Mouse (Mus musculus) CH12F3 (cell line): ENCODE measurements around the gene Micall2.

ENCODE experiments used
- in situ Hi-C: fragments of 300-500 bp; cut with MboI; formaldehyde crosslinking; loops from 2 replicates; pipeline ENCODE4 v1.14.3; 2020; ENCODE audit warnings: low sequenced_read_pairs

Micall2 gene

DNA sequence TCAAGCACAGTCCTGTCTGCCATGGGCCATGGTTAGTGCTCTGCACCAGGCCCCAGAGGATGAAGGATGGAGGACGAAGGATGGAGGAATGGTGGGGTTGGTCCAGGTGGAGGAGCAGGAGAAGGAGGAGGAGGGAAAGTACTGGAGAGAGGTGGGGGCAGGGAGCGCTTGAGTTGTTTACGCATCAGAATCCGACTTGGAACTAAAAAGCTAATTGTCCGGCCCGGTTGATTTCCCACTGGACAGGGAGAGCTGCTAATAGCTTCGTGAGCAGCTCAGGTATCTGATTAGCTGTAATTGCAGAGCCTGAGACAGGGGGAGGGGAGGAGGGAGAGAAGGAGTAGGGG, 53.5 kb downstream of the Micall2 start:
- in situ Hi-C loops: no loop called here

DNA sequence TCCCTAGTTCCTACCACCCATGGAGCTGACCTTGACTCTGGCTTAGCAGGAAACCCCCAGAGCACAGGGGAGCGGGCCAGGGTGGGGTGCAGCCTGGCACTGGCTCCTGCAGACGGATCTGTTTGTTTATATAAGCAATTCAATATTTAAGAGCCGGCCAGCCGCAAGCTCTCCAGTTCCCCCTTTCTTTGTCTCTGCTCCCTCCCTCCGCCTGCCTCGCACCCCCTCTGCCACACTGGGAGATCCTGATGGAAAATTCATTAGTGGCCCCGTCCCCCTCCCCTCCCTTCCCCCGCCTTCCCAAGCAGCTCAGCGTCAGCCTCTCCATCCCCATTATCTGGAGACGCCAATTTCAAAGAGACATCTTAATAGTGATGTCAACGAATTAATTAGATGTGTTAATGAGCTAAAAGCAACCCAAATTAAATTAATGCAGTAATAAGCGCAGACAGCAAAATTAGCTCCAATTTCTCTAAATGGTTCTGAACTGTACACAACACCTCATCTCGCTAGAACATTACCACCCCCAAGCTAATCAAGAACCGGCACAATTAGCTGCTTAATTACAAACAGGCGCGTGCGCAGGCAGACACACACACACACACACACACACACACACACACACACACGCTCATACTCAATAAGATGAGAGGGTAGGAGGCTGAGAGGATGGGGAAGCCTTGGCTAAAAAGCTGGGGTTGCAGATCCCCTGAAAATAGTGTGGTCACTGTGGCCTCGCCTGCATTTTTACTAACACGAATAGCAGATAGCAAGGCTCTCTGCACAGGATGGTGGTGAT, 54.1 kb downstream of the Micall2 start:
- in situ Hi-C loops: no loop called here

DNA sequence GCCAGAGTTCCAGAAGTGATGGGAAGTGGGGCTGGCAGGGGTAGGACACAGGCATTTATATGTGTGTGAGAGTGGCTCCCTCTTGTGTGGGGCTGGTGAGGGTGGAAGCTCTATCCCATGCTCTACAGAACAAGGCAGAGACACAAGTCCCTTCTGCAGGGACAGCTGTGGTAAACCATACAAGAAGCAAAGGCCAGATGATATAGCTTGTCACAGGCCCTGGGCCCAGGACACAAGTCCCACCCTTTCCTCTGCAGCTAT, 60.5 kb downstream of the Micall2 start:
- in situ Hi-C loops: no loop called here

DNA sequence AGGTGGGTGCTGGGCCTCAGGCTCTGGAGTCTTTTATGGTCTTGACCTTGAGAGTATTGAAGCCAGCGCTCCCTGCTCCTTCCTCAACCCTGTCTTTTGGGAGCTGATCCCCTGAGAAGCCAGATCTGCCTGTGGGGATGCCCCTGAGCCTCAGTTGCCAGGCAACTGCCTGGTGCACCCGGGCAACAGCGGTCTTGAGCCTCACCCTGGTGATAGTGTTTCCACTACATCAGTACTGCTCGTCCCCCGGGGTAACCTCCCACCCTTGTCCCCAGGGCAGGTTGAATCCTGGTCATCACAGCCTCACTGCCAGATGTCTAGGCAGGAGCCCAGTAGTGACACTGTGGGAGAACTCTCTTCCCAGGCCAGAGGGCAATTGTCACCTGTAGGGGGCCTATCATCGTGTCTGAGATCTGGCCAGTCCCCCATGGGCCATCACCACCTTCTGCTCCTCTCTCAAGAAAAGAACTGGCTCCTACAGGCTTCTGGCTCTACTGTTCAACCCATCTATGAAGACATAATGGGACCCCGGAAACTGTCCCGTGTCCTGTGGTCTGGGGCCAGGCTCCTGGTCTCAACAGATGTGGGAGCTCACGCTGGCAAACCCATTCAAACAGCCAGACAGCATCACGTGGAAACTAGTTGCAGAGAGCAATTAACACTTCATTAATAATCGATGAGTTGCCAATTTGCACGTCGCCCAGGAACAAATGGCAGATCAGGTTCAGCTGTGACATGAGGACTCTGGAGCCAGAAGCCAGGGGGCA, 61.0 kb downstream of the Micall2 start:
- in situ Hi-C loops: loop anchor here (25.0 kb wide), 1 partner anchor 313 kb away; the partner anchor contains the start of genes Cox19 and Cyp2w1

GRCm38 (mm10) chr5:139669380-139669779, 66.8 kb downstream of the Micall2 start:
- in situ Hi-C loops: loop anchor here (25.0 kb wide), 1 partner anchor 307 kb away; the partner anchor contains the start of genes Cox19 and Cyp2w1

DNA sequence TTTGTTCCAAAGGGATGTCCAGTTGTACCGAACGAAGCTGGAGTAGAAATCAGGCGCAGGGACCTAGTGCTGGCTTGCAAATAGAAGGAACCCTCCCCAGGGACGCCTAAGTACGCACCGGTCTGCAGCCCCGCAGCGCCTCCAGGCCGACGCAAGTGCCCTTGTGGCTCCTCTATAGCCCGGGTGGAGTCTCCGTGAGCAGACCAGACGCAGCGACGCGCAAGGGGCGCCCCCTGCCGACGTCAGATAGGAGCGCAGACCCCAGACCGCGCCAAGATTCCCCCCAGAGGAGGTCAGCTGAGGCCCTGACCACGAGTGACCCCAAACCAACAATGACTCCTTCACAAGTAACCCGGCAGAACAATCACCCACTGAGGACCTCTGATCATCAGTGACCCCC, 67.6 kb downstream of the Micall2 start:
- in situ Hi-C loops: loop anchor here (25.0 kb wide), 1 partner anchor 306 kb away; the partner anchor contains the start of genes Cox19 and Cyp2w1

DNA sequence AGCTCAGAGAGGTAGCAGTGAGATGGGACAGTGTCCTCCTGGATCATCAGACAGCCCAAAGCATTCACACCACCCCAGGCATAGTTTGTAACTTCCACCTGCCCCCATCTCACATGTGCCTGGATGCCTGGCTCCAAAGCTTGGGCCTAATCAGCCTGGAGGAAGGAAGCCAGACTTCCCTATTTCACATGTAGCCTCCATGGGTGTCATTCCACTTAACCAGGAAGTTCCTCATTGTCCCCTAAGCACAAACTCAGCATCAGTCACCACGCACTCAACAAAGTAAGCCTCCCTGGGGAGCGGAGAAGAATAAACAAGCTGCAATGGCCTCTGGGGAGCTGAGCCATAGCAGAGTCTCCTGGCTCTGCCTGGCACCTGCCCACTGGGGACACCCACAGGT, 69.6 kb downstream of the Micall2 start:
- in situ Hi-C loops: loop anchor here (25.0 kb wide), 1 partner anchor 304 kb away; the partner anchor contains the start of genes Cox19 and Cyp2w1

- in situ Hi-C loops: loop anchor here (25.0 kb wide), 1 partner anchor 303 kb away; the partner anchor contains the start of genes Cox19 and Cyp2w1
Observed at GRCm38 (mm10) chr5:139665375-139665774, 70.8 kb downstream of the Micall2 start.

DNA sequence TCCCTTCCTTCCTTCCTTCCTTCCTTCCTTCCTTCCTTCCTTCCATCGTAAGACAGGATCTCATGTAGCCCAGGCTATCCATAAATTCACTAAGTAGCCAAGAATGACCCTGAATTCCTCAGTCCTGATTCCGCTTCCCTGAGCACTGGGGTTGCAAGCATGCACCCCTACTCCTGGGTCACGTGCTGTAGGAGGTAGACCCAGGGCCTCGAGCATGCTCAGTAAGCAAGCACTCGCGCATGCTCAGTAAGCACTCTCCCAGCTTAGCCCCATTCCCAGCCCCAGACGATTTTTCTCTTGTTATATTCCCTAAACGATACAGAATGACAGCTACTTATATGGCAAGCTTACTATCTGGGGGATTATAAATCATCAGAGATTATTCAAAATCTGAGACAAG, 74.4 kb downstream of the Micall2 start:
- in situ Hi-C loops: loop anchor here (25.0 kb wide), 1 partner anchor 299 kb away; the partner anchor contains the start of genes Cox19 and Cyp2w1

- in situ Hi-C loops: loop anchor here (25.0 kb wide), 1 partner anchor 297 kb away; the partner anchor contains the start of genes Cox19 and Cyp2w1
Observed at GRCm38 (mm10) chr5:139659307-139659706, 76.8 kb downstream of the Micall2 start.

DNA sequence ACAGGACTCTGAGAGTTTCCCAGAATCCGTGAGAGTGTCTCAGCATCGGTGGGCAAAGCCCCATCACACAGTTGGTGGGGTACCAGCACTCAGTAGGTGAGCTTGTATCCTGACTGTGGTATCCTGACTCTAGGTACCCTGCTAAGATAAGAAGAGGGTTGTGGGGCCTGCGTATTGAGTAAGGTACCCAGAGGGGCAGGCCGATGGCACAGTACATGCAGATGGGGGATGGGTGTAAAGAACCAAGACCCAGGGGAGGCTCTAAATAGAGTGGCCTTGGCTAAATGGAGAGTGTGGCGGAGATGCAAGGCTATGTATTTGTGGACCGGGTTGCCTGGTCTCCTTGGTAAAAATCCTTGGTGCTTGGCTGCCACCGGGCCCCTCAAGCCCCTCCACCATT, 77.3 kb downstream of the Micall2 start:
- in situ Hi-C loops: loop anchor here (25.0 kb wide), 1 partner anchor 297 kb away; the partner anchor contains the start of genes Cox19 and Cyp2w1

DNA sequence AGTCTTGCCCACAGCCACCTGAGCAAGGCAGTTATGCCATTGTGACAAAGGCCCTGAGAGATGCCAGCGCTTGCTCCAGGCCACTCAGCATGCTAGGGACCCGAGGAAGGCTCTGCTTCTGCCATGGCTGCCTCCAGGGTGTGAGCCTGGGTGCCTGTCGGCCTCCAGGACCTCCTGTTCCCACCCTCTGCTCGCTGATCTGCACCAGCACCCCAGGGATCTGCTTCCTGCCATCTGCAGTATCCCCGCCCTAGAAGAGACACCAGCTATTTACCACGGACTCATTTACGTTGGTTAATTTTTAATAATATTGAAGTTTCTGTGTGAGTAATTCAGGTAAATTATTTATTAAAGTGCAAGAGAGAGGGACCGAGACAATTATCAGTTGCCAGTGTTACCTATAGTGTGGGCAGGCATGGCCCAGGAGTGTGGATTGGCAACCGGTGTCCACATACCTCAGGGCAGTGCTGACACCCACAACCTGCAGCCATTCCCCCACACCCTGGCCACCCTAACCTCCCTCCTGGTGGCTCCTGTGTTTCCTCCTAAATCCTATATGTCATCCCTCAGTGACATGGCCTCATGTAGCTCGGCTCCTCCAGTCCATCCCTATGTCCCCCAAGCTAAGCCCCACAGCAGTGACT, 78.1 kb downstream of the Micall2 start:
- in situ Hi-C loops: loop anchor here (25.0 kb wide), 1 partner anchor 296 kb away; the partner anchor contains the start of genes Cox19 and Cyp2w1
